Mouse (Mus musculus): ENCODE results near the gene Arsb. TPM values are rescaled to one million over a fixed set of nuclear protein-coding genes. Genes with fewer than 3 reads are reported as not detected.

Arsb gene
- polyA plus RNA-seq, 1 experiment: 9.2 TPM

DNA sequence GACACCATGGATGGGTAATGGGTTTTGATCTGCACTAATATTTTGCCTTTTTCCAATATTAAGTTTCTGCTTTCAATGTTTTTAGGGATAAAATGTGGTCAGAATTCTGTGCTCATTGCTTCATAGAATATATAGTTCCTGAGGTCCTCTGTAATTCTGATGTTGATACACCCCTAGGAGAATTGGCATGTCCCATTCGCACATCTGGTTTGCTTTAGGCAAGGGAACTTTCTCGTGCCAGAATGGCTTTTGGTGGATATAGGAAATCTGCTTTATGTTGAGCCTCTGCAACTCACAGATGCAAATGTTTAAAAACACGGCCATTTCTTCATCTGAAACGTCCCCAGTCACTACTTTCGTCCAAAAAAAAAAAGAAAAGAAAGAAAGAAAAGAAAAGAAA is 138.4 kb downstream of the Arsb start:
- H3K36me3 ChIP-seq (ENCODE audit: control insufficient read depth, insufficient read depth): no peaks in the 10 kb centered on the region
- H3K4me3 ChIP-seq (ENCODE audit: insufficient read depth, poor library complexity, severe bottlenecking): no peak overlapping the region
- no peak overlapping the region for H3ac ChIP-seq (ENCODE audit: control insufficient read depth, insufficient read length, low read depth)
- no peaks in the 10 kb centered on the region for H3K79me3 ChIP-seq (ENCODE audit: low read depth)
- H3K79me2 ChIP-seq (ENCODE audit: control insufficient read depth, insufficient read depth): no peaks in the 10 kb centered on the region
- H3K27me3 ChIP-seq (ENCODE audit: control insufficient read depth, insufficient read depth, insufficient read length): no peaks in the 10 kb centered on the region
- TF ChIP-seq CTCF (IDR thresholded peaks at IDR 0.05; ENCODE audit: control insufficient read depth, insufficient read depth, insufficient read length) (no peak), MYOD1 (IDR thresholded peaks at IDR 0.05; ENCODE audit: control insufficient read depth, insufficient read length, low read depth) (no peak), MAX (IDR thresholded peaks at IDR 0.05) (no peak), FOSL1 (IDR thresholded peaks at IDR 0.05; ENCODE audit: insufficient read depth, low read length, poor library complexity, severe bottlenecking) (no peak), MYOG (IDR thresholded peaks at IDR 0.05; ENCODE audit: control insufficient read depth, extremely low read depth, insufficient read length) (no peak), CEBPB (IDR thresholded peaks at IDR 0.05; ENCODE audit: low read depth) (no peak), USF1 (IDR thresholded peaks at IDR 0.05; ENCODE audit: low read depth) (no peak)

DNA sequence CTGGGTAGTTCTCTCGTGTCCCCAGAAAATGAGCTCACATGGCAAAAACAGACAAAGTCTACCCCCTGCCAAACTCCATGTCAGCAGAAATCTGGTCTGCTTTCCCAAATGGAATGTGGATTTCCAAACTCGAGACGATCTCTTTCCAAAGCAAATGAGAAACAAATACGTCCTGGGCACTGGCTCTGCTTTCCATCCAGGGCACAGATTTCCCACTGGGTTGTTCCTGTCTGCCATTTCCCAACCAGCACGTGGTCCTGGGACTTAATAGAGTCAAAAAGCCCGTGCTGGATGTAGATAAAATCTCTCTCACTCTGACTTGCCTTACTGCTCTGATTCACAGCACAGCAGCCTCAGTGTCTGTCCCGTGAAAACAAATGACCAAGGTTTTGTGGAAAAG is 139.6 kb downstream of the Arsb start:
- TF ChIP-seq MAX (IDR thresholded peaks at IDR 0.05): no peak
- no peak for TF ChIP-seq FOSL1 (IDR thresholded peaks at IDR 0.05; ENCODE audit: insufficient read depth, low read length, poor library complexity, severe bottlenecking)
- no peak for TF ChIP-seq MYOD1 (IDR thresholded peaks at IDR 0.05; ENCODE audit: control insufficient read depth, insufficient read length, low read depth)
- TF ChIP-seq MYOG (IDR thresholded peaks at IDR 0.05; ENCODE audit: control insufficient read depth, extremely low read depth, insufficient read length): no peak
- no peak for TF ChIP-seq CEBPB (IDR thresholded peaks at IDR 0.05; ENCODE audit: low read depth)
- TF ChIP-seq CTCF (IDR thresholded peaks at IDR 0.05; ENCODE audit: control insufficient read depth, insufficient read depth, insufficient read length): no peak
- no peak for TF ChIP-seq USF1 (IDR thresholded peaks at IDR 0.05; ENCODE audit: low read depth)

DNA sequence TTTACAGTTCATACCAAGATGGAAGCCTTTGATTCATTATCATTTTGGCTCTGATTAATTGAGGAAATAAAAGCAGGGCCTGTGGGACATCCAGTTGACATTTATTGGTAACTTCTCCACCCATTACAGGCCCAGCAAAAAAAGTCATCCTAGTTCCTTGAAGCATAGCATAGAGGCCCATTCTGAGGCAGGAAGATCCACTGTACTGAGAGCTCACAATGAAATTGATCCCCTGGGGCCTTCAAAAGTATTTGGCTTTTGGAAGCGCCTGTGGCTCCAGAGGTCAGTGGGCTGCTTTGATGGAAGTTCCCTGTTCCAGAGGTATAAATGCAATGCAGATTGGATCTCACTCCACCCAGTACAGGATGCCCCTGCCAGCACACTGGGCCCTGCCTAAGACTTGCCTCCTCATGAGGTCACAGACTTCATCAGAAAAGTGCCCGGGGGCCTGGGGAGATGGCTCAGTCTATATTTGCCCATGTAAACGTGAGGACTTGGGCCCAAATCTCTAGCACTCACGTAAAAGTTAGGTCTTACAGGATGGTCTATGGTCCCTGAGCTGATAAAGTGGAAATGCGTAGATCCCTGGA is 141.0 kb downstream of the Arsb start:
- TF ChIP-seq FOSL1 (IDR thresholded peaks at IDR 0.05; ENCODE audit: insufficient read depth, low read length, poor library complexity, severe bottlenecking) (no peak), CEBPB (IDR thresholded peaks at IDR 0.05; ENCODE audit: low read depth) (no peak), CTCF (IDR thresholded peaks at IDR 0.05; ENCODE audit: control insufficient read depth, insufficient read depth, insufficient read length) (no peak), USF1 (IDR thresholded peaks at IDR 0.05; ENCODE audit: low read depth) (no peak), MAX (IDR thresholded peaks at IDR 0.05) (no peak), MYOG (IDR thresholded peaks at IDR 0.05; ENCODE audit: control insufficient read depth, extremely low read depth, insufficient read length) (no peak), MYOD1 (IDR thresholded peaks at IDR 0.05; ENCODE audit: control insufficient read depth, insufficient read length, low read depth) (no peak)
- Histone ChIP-seq H3K27me3 (ENCODE audit: control insufficient read depth, insufficient read depth, insufficient read length) (no peaks in the 10 kb centered on the region), H3K79me2 (ENCODE audit: control insufficient read depth, insufficient read depth) (no peaks in the 10 kb centered on the region), H3K79me3 (ENCODE audit: low read depth) (no peaks in the 10 kb centered on the region), H3K4me3 (ENCODE audit: insufficient read depth, poor library complexity, severe bottlenecking) (no peak overlapping the region), H3K36me3 (ENCODE audit: control insufficient read depth, insufficient read depth) (no peaks in the 10 kb centered on the region), H3ac (ENCODE audit: control insufficient read depth, insufficient read length, low read depth) (no peak overlapping the region)

More for the DNA sequence above, 139.6 kb downstream of the Arsb start:
- Histone ChIP-seq H3K79me3 (ENCODE audit: low read depth) (no peaks in the 10 kb centered on the region), H3K4me3 (ENCODE audit: insufficient read depth, poor library complexity, severe bottlenecking) (no peak overlapping the region), H3K27me3 (ENCODE audit: control insufficient read depth, insufficient read depth, insufficient read length) (no peaks in the 10 kb centered on the region), H3K79me2 (ENCODE audit: control insufficient read depth, insufficient read depth) (no peaks in the 10 kb centered on the region), H3K36me3 (ENCODE audit: control insufficient read depth, insufficient read depth) (no peaks in the 10 kb centered on the region), H3ac (ENCODE audit: control insufficient read depth, insufficient read length, low read depth) (no peak overlapping the region)

DNA sequence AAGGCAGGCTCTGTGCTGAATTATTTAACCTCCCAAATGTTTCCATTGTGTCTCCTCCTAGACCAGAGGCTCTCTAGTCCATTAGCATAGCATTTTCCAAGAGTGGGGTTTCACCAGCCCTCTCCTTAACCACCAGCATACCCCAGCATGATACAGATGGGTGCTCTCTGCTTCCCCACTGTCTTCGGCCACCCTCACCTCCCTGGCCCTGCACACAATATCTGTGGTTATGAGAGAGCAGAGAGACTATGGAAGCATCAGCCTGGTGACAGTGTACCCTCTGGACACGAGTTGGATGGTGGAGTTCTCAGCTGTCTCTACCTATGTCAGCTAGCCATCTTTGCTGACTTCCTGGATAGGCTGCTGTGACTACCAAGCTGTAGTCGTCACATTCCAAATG is 142.8 kb downstream of the Arsb start:
- H3K36me3 ChIP-seq (ENCODE audit: control insufficient read depth, insufficient read depth): no peaks in the 10 kb centered on the region
- no peaks in the 10 kb centered on the region for H3K27me3 ChIP-seq (ENCODE audit: control insufficient read depth, insufficient read depth, insufficient read length)
- no peak overlapping the region for H3K4me3 ChIP-seq (ENCODE audit: insufficient read depth, poor library complexity, severe bottlenecking)
- TF ChIP-seq USF1 (IDR thresholded peaks at IDR 0.05; ENCODE audit: low read depth) (no peak), CEBPB (IDR thresholded peaks at IDR 0.05; ENCODE audit: low read depth) (no peak), MYOD1 (IDR thresholded peaks at IDR 0.05; ENCODE audit: control insufficient read depth, insufficient read length, low read depth) (no peak), MYOG (IDR thresholded peaks at IDR 0.05; ENCODE audit: control insufficient read depth, extremely low read depth, insufficient read length) (no peak), FOSL1 (IDR thresholded peaks at IDR 0.05; ENCODE audit: insufficient read depth, low read length, poor library complexity, severe bottlenecking) (no peak)
- no peak overlapping the region for H3ac ChIP-seq (ENCODE audit: control insufficient read depth, insufficient read length, low read depth)
- no peaks in the 10 kb centered on the region for H3K79me3 ChIP-seq (ENCODE audit: low read depth)
- no peaks in the 10 kb centered on the region for H3K79me2 ChIP-seq (ENCODE audit: control insufficient read depth, insufficient read depth)

DNA sequence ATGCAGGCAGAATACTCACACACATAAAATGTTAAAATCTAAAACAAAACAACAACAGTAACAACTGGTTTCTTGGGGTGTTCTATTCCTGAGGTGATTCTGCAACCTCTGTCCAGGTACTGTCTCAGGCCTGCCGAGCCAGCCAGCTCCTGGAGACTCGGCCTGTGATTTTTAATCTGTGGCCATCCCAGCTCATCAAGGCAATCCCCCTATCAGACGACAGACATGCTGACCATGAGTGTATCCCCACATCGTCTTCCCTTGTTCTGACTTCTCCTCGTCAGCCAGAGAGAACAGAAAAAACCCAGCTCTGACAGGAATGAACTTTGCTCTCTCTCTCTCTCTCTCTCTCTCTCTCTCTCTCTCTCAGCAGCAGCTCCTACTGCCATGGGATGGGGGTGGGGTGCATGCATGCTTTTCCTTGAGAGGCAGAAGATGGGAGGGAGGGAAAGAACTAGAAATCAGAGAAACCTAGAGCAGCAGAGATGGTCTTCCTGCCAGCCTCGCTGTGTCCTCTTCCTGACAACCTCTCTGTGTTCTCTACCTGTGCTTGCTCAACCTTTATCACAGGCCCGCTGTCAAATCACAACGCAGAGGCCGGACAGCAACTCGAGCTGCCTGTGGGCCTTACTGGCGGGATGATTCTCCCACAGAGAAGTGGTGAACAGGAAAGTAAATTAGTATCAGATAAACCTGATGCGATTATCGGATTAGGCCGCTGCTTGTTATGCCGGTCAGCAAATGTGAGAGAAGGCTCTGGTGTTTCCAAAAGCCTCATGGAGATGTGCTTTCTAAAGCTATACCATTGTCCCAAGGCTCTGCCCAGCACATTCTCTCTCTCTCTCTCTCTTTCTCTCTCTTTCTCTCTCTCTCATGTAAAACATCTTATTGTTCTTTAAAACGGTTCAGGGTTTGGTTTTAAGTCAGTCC is 144.5 kb downstream of the Arsb start:
- Histone ChIP-seq H3K4me3 (ENCODE audit: insufficient read depth, poor library complexity, severe bottlenecking) (no peak overlapping the region), H3K79me2 (ENCODE audit: control insufficient read depth, insufficient read depth) (no peaks in the 10 kb centered on the region), H3K79me3 (ENCODE audit: low read depth) (no peaks in the 10 kb centered on the region), H3K27me3 (ENCODE audit: control insufficient read depth, insufficient read depth, insufficient read length) (no peaks in the 10 kb centered on the region), H3ac (ENCODE audit: control insufficient read depth, insufficient read length, low read depth) (no peak overlapping the region), H3K36me3 (ENCODE audit: control insufficient read depth, insufficient read depth) (no peaks in the 10 kb centered on the region)
- TF ChIP-seq CEBPB (IDR thresholded peaks at IDR 0.05; ENCODE audit: low read depth) (no peak), USF1 (IDR thresholded peaks at IDR 0.05; ENCODE audit: low read depth) (no peak), MYOG (IDR thresholded peaks at IDR 0.05; ENCODE audit: control insufficient read depth, extremely low read depth, insufficient read length) (no peak), MAX (IDR thresholded peaks at IDR 0.05) (no peak), MYOD1 (IDR thresholded peaks at IDR 0.05; ENCODE audit: control insufficient read depth, insufficient read length, low read depth) (no peak), CTCF (IDR thresholded peaks at IDR 0.05; ENCODE audit: control insufficient read depth, insufficient read depth, insufficient read length) (no peak), FOSL1 (IDR thresholded peaks at IDR 0.05; ENCODE audit: insufficient read depth, low read length, poor library complexity, severe bottlenecking) (no peak)
